Mouse (Mus musculus) heart, postnatal 0 days (tissue): ENCODE measurements around the gene Nsd1.

Experiments used
- CTCF ChIP-seq: IDR thresholded peaks from 2 replicates; pipeline ENCODE4 v1.5.1; 2016; ENCODE audit warnings: antibody characterized with exemption, control low read depth, low read depth
- EP300 ChIP-seq: IDR thresholded peaks from 2 replicates; pipeline ENCODE4 v1.6.1; 2016; ENCODE audit warnings: antibody characterized with exemption, low read depth

- TF ChIP-seq CTCF (no peak), EP300 (no peak)
Observed at GRCm38 (mm10) chr13:55213138-55213806, 3.7 kb downstream of the Nsd1 start.
